Comparison of ENCODE assay signal across 8 mouse cellular contexts in genomic region chr5:41051948-41052347, GRCm38 (mm10).
A peak's percentile ranks its signal among the peaks of the same experiment; 100 is the strongest.
DNase-seq lines count a peak whose midpoint lies in the region; ATAC-seq and TF ChIP-seq lines count a peak whose summit lies in the region.

No protein-coding gene starts in this region.

- ATAC-seq in heart, embryonic 12.5 days (ENCODE audit: insufficient number of reproducible peaks, low FRiP score): no peak
- 0 out of 2 replicates have a peak, but pooled peaks have one; percentile 34 for ATAC-seq in midbrain, embryonic 12.5 days (ENCODE audit: low FRiP score, low read depth)
- no peak for ATAC-seq in midbrain, embryonic 16.5 days
- no peak for ATAC-seq in midbrain, postnatal 0 days (ENCODE audit: low FRiP score)
- ATAC-seq in megakaryocyte-erythroid progenitor cell, adult 5-6 weeks (replicated peaks; ENCODE audit: low FRiP score, low TSS enrichment, poor library complexity, severe bottlenecking): no peak

- 23% methylated on average over 4 of the region's 4 CpGs for WGBS in heart, embryonic 12.5 days
- 33% methylated on average over 4 of the region's 4 CpGs for WGBS in midbrain, embryonic 12.5 days
- WGBS in midbrain, embryonic 16.5 days: 29% methylated on average over 4 of the region's 4 CpGs
- WGBS in midbrain, postnatal 0 days: 35% methylated on average over 4 of the region's 4 CpGs

- no peak overlapping the region for H3K4me2 ChIP-seq in heart, embryonic 12.5 days
- H3K4me2 ChIP-seq in midbrain, embryonic 12.5 days (replicated peaks): no peak overlapping the region
- no peak overlapping the region for H3K4me2 ChIP-seq in midbrain, embryonic 16.5 days (ENCODE audit: low read length)
- no peak overlapping the region for H3K4me2 ChIP-seq in midbrain, postnatal 0 days (ENCODE audit: low read depth, low read length, poor library complexity, severe bottlenecking)

- H3K27me3 ChIP-seq in heart, embryonic 12.5 days (replicated peaks): no peaks in the 10 kb centered on the region
- no peaks in the 10 kb centered on the region for H3K27me3 ChIP-seq in midbrain, embryonic 12.5 days
- H3K27me3 ChIP-seq in midbrain, embryonic 16.5 days (ENCODE audit: control insufficient read depth, insufficient read depth, low read depth, low read length): no peaks in the 10 kb centered on the region
- H3K27me3 ChIP-seq in midbrain, postnatal 0 days (ENCODE audit: insufficient read depth, low read length): no peaks in the 10 kb centered on the region

- intact Hi-C loops in heart, postnatal 10 days (cut with DNase I): loop anchor here (1.0 kb wide), 1 partner anchor 716 kb away; no protein-coding TSS in a partner anchor
- intact Hi-C loops in heart, postnatal 25 days (cut with DNase I): loop anchor here (2.0 kb wide), 1 partner anchor 717 kb away; no protein-coding TSS in a partner anchor

- H3K27ac ChIP-seq in heart, embryonic 12.5 days (ENCODE audit: poor library complexity, severe bottlenecking): no peak overlapping the region
- H3K27ac ChIP-seq in midbrain, embryonic 12.5 days (replicated peaks): no peak overlapping the region
- no peak overlapping the region for H3K27ac ChIP-seq in midbrain, embryonic 16.5 days (ENCODE audit: low read length)
- no peak overlapping the region for H3K27ac ChIP-seq in midbrain, postnatal 0 days (ENCODE audit: low read depth, low read length)

- H3K4me3 ChIP-seq in heart, embryonic 12.5 days: no peak overlapping the region
- no peak overlapping the region for H3K4me3 ChIP-seq in midbrain, embryonic 12.5 days
- H3K4me3 ChIP-seq in midbrain, embryonic 16.5 days (ENCODE audit: low read depth, low read length): no peak overlapping the region
- no peak overlapping the region for H3K4me3 ChIP-seq in midbrain, postnatal 0 days (ENCODE audit: low read depth, low read length)

- H3K4me1 ChIP-seq in heart, embryonic 12.5 days (replicated peaks): no peaks in the 10 kb centered on the region
- no peaks in the 10 kb centered on the region for H3K4me1 ChIP-seq in midbrain, embryonic 12.5 days
- no peaks in the 10 kb centered on the region for H3K4me1 ChIP-seq in midbrain, embryonic 16.5 days (ENCODE audit: control insufficient read depth, insufficient read depth, low read length)
- no peaks in the 10 kb centered on the region for H3K4me1 ChIP-seq in midbrain, postnatal 0 days (ENCODE audit: insufficient read depth, low read length)

- no peaks in the 10 kb centered on the region for H3K9me3 ChIP-seq in heart, embryonic 12.5 days (replicated peaks)
- H3K9me3 ChIP-seq in midbrain, embryonic 12.5 days: no peaks in the 10 kb centered on the region
- no peaks in the 10 kb centered on the region for H3K9me3 ChIP-seq in midbrain, embryonic 16.5 days (replicated peaks; ENCODE audit: control insufficient read depth, low read length, poor library complexity, severe bottlenecking)
- no peaks in the 10 kb centered on the region for H3K9me3 ChIP-seq in midbrain, postnatal 0 days (ENCODE audit: low read length)

- H3K9ac ChIP-seq in heart, embryonic 12.5 days: no peak overlapping the region
- H3K9ac ChIP-seq in midbrain, embryonic 12.5 days (replicated peaks): no peak overlapping the region
- H3K9ac ChIP-seq in midbrain, embryonic 16.5 days (ENCODE audit: low read depth, low read length): no peak overlapping the region
- H3K9ac ChIP-seq in midbrain, postnatal 0 days (replicated peaks; ENCODE audit: low read length, poor library complexity, severe bottlenecking): no peak overlapping the region

- no peaks in the 10 kb centered on the region for H3K36me3 ChIP-seq in heart, embryonic 12.5 days
- no peaks in the 10 kb centered on the region for H3K36me3 ChIP-seq in midbrain, embryonic 12.5 days
- no peaks in the 10 kb centered on the region for H3K36me3 ChIP-seq in midbrain, embryonic 16.5 days (ENCODE audit: control insufficient read depth, insufficient read depth, low read length)
- no peaks in the 10 kb centered on the region for H3K36me3 ChIP-seq in midbrain, postnatal 0 days (ENCODE audit: insufficient read depth, low read length)

- peak; percentile 6 to 22 for DNase-seq in heart, postnatal 10 days
- DNase-seq in embryo, embryonic 10 days (ENCODE audit: low spot score): peak; percentile 60
- peak; percentile 78 for DNase-seq in midbrain, postnatal 0 days (ENCODE audit: low spot score)
- no peak for DNase-seq in heart, postnatal 25 days (ENCODE audit: low spot score)

- peak; percentile 71 for TF ChIP-seq CTCF in midbrain, postnatal 0 days (IDR thresholded peaks at IDR 0.05)
